Mouse (Mus musculus) adrenal gland, adult 18-20 months (tissue): ENCODE data around the gene Tssk3. TPM values are rescaled to one million over a fixed set of nuclear protein-coding genes. Genes with fewer than 3 reads are reported as not detected.
A peak's percentile ranks its signal among the peaks of the same experiment; 100 is the strongest.
"Not testable (repeated sequence)": the region's sequence is repeated elsewhere in the genome, so short reads cannot be mapped to it uniquely, and the experiment has no call there.

ENCODE experiments used
- DNase-seq, 2 experiments: peaks; one replicate each; pipeline ENCODE4 v3.0.0; 2021 to 2022; ENCODE audit warnings: low spot score in 2 of 2
- long read RNA-seq, 2 experiments: library from polyadenylated mRNA; stranded (forward); transcript quantifications; one replicate each; pipeline ENCODE4 v2.0.0; 2021
- total RNA-seq, 2 experiments: library from RNA; stranded (reverse); gene quantifications; 1 replicate in 1 of 2; 2 replicates in 1 of 2; pipeline ENCODE4 v1.2.3; 2021

Gene Tssk3
- total RNA-seq = not detected
- long read RNA-seq, experiment 1 = 0 reads
- long read RNA-seq, experiment 2 = 0 reads

GRCm38 (mm10) chr4:129490972-129491880 lies at the start of gene Tssk3, which contains the start of gene Fam229a:
Gene Tssk3, minus strand, starts transcription at chr4:129491022.
Gene Fam229a, plus strand, starts transcription at chr4:129491190.
- no peak for DNase-seq

GRCm38 (mm10) chr4:129540012-129540411 lies 49.2 kb upstream of the Tssk3 start:
- DNase-seq = no peak

GRCm38 (mm10) chr4:129528901-129529300 lies 38.1 kb upstream of the Tssk3 start:
- not testable (repeated sequence) for DNase-seq

- DNase-seq = no peak
These were observed 35.1 kb upstream of the Tssk3 start for GRCm38 (mm10) chr4:129525889-129526288.

GRCm38 (mm10) chr4:129525338-129525737 lies 34.5 kb upstream of the Tssk3 start:
- no peak for DNase-seq

GRCm38 (mm10) chr4:129518519-129518918 lies 27.7 kb upstream of the Tssk3 start:
- DNase-seq = no peak

- no peak for DNase-seq
These were observed 26.1 kb upstream of the Tssk3 start for GRCm38 (mm10) chr4:129516925-129517324.

GRCm38 (mm10) chr4:129514300-129514898 lies 23.6 kb upstream of the Tssk3 start:
- peak; percentile 64 to 71 for DNase-seq

GRCm38 (mm10) chr4:129513891-129514290 lies 23.1 kb upstream of the Tssk3 start:
- no peak for DNase-seq

- DNase-seq = peak; percentile 79 to 83
These were observed 22.4 kb upstream of the Tssk3 start, which contains the start of gene Marcksl1 for GRCm38 (mm10) chr4:129513086-129513767. Gene Marcksl1, plus strand, starts transcription at chr4:129513581.

GRCm38 (mm10) chr4:129511413-129512096 lies 20.7 kb upstream of the Tssk3 start:
- no peak for DNase-seq

GRCm38 (mm10) chr4:129510723-129511412 lies 20.0 kb upstream of the Tssk3 start:
- no peak for DNase-seq

GRCm38 (mm10) chr4:129509650-129510049 lies 18.8 kb upstream of the Tssk3 start:
- DNase-seq = no peak

GRCm38 (mm10) chr4:129508834-129509600 lies 18.2 kb upstream of the Tssk3 start:
- no peak for DNase-seq

GRCm38 (mm10) chr4:129508237-129508515 lies 17.4 kb upstream of the Tssk3 start:
- no peak for DNase-seq

- DNase-seq = no peak
These were observed 16.8 kb upstream of the Tssk3 start for GRCm38 (mm10) chr4:129507434-129508236.

GRCm38 (mm10) chr4:129505511-129505910 lies 14.7 kb upstream of the Tssk3 start:
- no peak for DNase-seq

GRCm38 (mm10) chr4:129502901-129503444 lies 12.2 kb upstream of the Tssk3 start:
- no peak for DNase-seq
